Mouse (Mus musculus) stomach, embryonic 16.5 days (tissue): ENCODE measurements around the gene Nudt13. TPM values are rescaled to one million over a fixed set of nuclear protein-coding genes. Genes with fewer than 3 reads are reported as not detected.

Source experiments
- ATAC-seq: fragments of 200-750 bp; cut with Nextera tagmentation; 2 replicates; pipeline ENCODE4 v1.8.0; 2017; ENCODE audit warnings: moderate number of reproducible peaks, moderate TSS enrichment; ENCODE audit not compliant: insufficient read depth, low FRiP score
- H3K27ac ChIP-seq: fragments of 300-500 bp; sonication (generic); 2 replicates; pipeline ENCODE4 v1.5.1; 2014; ENCODE audit warnings: low read length
- H3K27me3 ChIP-seq: fragments of 300-500 bp; sonication (generic); 2 replicates; pipeline ENCODE4 v1.6.1; 2014; ENCODE audit warnings: low read length, control low read depth, mixed read lengths; ENCODE audit not compliant: control insufficient read depth, insufficient read depth
- H3K36me3 ChIP-seq: fragments of 300-500 bp; sonication (generic); 2 replicates; pipeline ENCODE4 v1.6.1; 2014; ENCODE audit warnings: low read length; ENCODE audit not compliant: control insufficient read depth, insufficient read depth
- H3K4me1 ChIP-seq: fragments of 300-500 bp; sonication (generic); 2 replicates; pipeline ENCODE4 v1.6.1; 2014; ENCODE audit warnings: low read length, control low read depth, mixed read lengths; ENCODE audit not compliant: control insufficient read depth, insufficient read depth
- H3K4me2 ChIP-seq: fragments of 300-500 bp; sonication (generic); 2 replicates; pipeline ENCODE4 v1.6.1; 2014; ENCODE audit warnings: low read depth, low read length, mixed read lengths
- H3K4me3 ChIP-seq: fragments of 300-500 bp; sonication (generic); replicated peaks from 2 replicates; pipeline ENCODE4 v1.5.1; 2014; ENCODE audit warnings: mild to moderate bottlenecking, low read length
- H3K9ac ChIP-seq: fragments of 300-500 bp; sonication (generic); 2 replicates; pipeline ENCODE4 v1.6.1; 2014; ENCODE audit warnings: low read length
- H3K9me3 ChIP-seq: fragments of 300-500 bp; sonication (generic); replicated peaks from 2 replicates; pipeline ENCODE4 v1.6.1; 2016; ENCODE audit warnings: low read length, control low read depth; ENCODE audit not compliant: control insufficient read depth
- WGBS: fragments of 180-500 bp; shearing (Covaris S2); extraction: QIAGEN DNeasy Blood & Tissue Kit; methylation state at CpG from one replicate; pipeline ENCODE4 v1.1.7; 2014; 5-methylcytosine and 5-hydroxymethylcytosine counted together
- polyA plus RNA-seq: library from polyadenylated mRNA; unstranded; fragments of >200 nt; fragmentation: Nextera tagmentation; extraction: Ambion mirVana; gene quantifications from 2 replicates; pipeline ENCODE4 v1.2.1, GENCODE M21; 2015

Gene Nudt13
- polyA plus RNA-seq, 1 experiment from 2014 or later: 14.9 TPM

DNA sequence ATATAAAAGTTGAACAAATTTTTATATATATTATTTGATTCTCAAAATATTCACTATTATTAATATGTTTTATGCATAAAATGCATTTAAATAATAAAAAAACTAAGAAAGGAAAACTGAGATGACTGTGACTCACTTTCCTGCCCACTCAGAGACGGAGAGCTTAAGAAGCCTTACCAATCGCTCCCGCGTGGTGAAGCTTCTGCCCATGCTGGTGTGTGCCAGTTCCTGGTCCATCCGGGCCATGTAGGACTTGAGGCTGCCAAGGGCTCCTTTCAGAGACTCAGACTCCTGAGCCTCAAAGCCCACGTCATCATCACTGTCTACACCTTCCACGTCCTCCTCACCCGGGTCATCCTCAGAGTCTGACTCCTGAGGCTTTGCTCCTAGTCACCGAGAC, 29.7 kb downstream of the Nudt13 start:
- Histone ChIP-seq H3K4me1 (no peaks in the 10 kb centered on the region), H3K4me3 (no peak overlapping the region), H3K27me3 (no peaks in the 10 kb centered on the region), H3K4me2 (no peak overlapping the region), H3K27ac (no peak overlapping the region), H3K36me3 (peaks cover 27% of the 10 kb centered on the region), H3K9ac (no peak overlapping the region), H3K9me3 (no peaks in the 10 kb centered on the region)
- WGBS: 92% methylated on average over 9 of the region's 9 CpGs
- ATAC-seq: no peak

- no peak for ATAC-seq
- no peaks in the 10 kb centered on the region for H3K27me3 ChIP-seq
- H3K9me3 ChIP-seq: no peaks in the 10 kb centered on the region
- peaks cover 23% of the 10 kb centered on the region for H3K36me3 ChIP-seq
- H3K4me3 ChIP-seq: no peak overlapping the region
- WGBS: 56% methylated on average over 9 of the region's 9 CpGs
- H3K4me1 ChIP-seq: no peaks in the 10 kb centered on the region
- no peak overlapping the region for H3K27ac ChIP-seq
- H3K9ac ChIP-seq: no peak overlapping the region
- H3K4me2 ChIP-seq: no peak overlapping the region
Measured at GRCm38 (mm10) chr14:20328474-20328873, 34.0 kb downstream of the Nudt13 start.

DNA sequence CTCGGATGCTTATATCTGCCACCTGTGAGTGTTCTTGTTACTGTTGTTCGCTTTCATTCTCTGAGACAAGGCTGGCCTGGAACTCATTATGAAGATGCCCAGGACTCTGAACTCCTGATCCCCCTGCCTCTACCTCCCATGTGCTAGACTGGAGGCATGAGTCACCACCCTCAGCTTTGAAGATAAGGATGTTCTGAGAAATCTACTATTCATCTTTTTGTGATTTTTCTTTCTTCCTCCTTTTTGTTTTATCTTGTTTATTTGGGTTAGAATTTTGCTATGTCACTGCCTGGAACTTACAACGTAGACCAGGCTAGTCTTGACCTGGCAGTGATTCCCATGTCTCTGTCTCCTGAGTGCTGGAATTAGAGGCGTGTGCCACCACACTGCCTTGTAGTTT, 36.8 kb downstream of the Nudt13 start:
- Histone ChIP-seq H3K4me2 (no peak overlapping the region), H3K36me3 (peaks cover 16% of the 10 kb centered on the region; the same call in 1 of the 2 replicates), H3K4me3 (no peak overlapping the region), H3K4me1 (no peaks in the 10 kb centered on the region), H3K27ac (no peak overlapping the region), H3K27me3 (no peaks in the 10 kb centered on the region), H3K9ac (no peak overlapping the region), H3K9me3 (no peaks in the 10 kb centered on the region)
- WGBS: 89% methylated on average over 4 of the region's 4 CpGs
- ATAC-seq: no peak

DNA sequence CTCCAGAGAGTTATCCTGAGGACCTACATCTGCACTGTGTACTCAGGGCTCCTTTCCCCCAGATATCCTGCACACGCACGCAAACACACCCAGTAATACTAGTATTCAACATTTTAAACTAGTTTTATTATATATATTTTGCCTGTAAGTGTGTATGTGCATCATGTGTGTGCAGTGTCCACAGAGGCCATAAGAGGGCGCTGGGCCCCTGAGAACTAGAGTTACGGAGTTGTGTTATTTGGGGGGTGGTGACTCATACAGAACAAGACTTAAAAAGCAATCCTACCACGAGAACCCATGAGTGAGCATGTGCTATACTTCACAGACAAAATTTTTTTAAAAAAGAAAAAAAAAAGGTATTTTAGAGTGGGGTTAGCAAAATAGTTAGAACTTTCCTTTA, 44.9 kb downstream of the Nudt13 start:
- no peak overlapping the region for H3K27ac ChIP-seq
- H3K4me3 ChIP-seq: no peak overlapping the region
- no peaks in the 10 kb centered on the region for H3K4me1 ChIP-seq
- ATAC-seq: no peak
- H3K36me3 ChIP-seq: peaks cover 10% of the 10 kb centered on the region
- no peaks in the 10 kb centered on the region for H3K9me3 ChIP-seq
- no peaks in the 10 kb centered on the region for H3K27me3 ChIP-seq
- H3K9ac ChIP-seq: no peak overlapping the region
- 93% methylated on average over 5 of the region's 5 CpGs for WGBS
- no peak overlapping the region for H3K4me2 ChIP-seq

GRCm38 (mm10) chr14:20340149-20340548, 45.7 kb downstream of the Nudt13 start:
- no peak for ATAC-seq

GRCm38 (mm10) chr14:20340866-20341265, 46.4 kb downstream of the Nudt13 start:
- Histone ChIP-seq H3K9me3 (no peaks in the 10 kb centered on the region), H3K27ac (no peak overlapping the region), H3K4me2 (no peak overlapping the region), H3K4me3 (no peak overlapping the region), H3K27me3 (no peaks in the 10 kb centered on the region), H3K4me1 (no peaks in the 10 kb centered on the region), H3K9ac (no peak overlapping the region), H3K36me3 (peaks cover 10% of the 10 kb centered on the region)
- no peak for ATAC-seq
- 68% methylated on average over 7 of the region's 7 CpGs for WGBS

More at GRCm38 (mm10) chr14:20340149-20340548, 45.7 kb downstream of the Nudt13 start:
- 86% methylated on average over 8 of the region's 8 CpGs for WGBS
- no peaks in the 10 kb centered on the region for H3K27me3 ChIP-seq
- peaks cover 10% of the 10 kb centered on the region for H3K36me3 ChIP-seq
- no peaks in the 10 kb centered on the region for H3K4me1 ChIP-seq
- no peak overlapping the region for H3K4me2 ChIP-seq
- H3K4me3 ChIP-seq: no peak overlapping the region
- no peaks in the 10 kb centered on the region for H3K9me3 ChIP-seq
- H3K9ac ChIP-seq: no peak overlapping the region
- H3K27ac ChIP-seq: no peak overlapping the region

- H3K9ac ChIP-seq: no peak overlapping the region
- H3K27me3 ChIP-seq: no peaks in the 10 kb centered on the region
- H3K9me3 ChIP-seq: no peaks in the 10 kb centered on the region
- 77% methylated on average over 9 of the region's 9 CpGs for whole genome bisulfite sequencing
- no peaks in the 10 kb centered on the region for H3K36me3 ChIP-seq
- H3K4me3 ChIP-seq: no peak overlapping the region
- H3K27ac ChIP-seq: no peak overlapping the region
- H3K4me2 ChIP-seq: 0 out of 2 replicates have a peak overlapping the region, but pooled peaks have one; percentile 79
- no peak for ATAC-seq
- peaks cover 17% of the 10 kb centered on the region for H3K4me1 ChIP-seq
Measured at GRCm38 (mm10) chr14:20345885-20346284, 51.4 kb downstream of the Nudt13 start.

DNA sequence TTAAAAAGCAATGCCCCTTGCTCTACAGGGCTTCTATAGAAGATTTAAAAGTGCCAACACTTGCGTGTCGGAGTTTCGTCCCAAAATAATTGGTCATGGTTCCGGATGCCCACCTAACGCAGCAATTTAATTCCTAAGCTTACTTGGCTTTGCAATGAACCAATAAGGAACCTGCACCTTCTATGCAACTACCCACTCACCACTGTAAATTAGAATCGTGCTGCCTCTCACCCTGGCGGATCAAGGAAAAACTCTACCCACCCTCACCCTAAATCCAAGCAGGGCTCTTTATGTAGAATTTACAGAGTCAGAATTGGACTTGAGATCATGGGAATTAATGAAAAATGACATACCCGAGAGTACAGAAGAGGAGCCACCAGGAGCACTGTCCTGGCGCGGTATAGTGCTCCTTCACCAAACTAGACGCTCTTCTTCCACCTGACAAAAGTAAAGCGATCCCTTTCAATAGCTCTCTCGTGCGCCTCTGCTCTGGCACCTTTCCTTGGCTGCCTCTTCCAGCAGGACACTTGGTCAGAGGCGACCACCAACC, 53.0 kb downstream of the Nudt13 start:
- Histone ChIP-seq H3K36me3 (no peaks in the 10 kb centered on the region), H3K9ac (peak overlapping the region; percentile 97), H3K4me2 (peak overlapping the region; percentile 79), H3K27me3 (no peaks in the 10 kb centered on the region), H3K4me1 (peaks cover 17% of the 10 kb centered on the region), H3K27ac (peak overlapping the region; percentile 86), H3K4me3 (peak overlapping the region; percentile 67), H3K9me3 (no peaks in the 10 kb centered on the region)
- 4% methylated on average over 15 of the region's 15 CpGs for WGBS
- ATAC-seq: peak; percentile 50; the same call in 1 of the 2 replicates

- H3K27me3 ChIP-seq: no peaks in the 10 kb centered on the region
- no peaks in the 10 kb centered on the region for H3K9me3 ChIP-seq
- WGBS: under 1% methylated on average over 42 of the region's 42 CpGs
- H3K4me2 ChIP-seq: peak within 1 kb of the TSS; percentile 91
- no peaks in the 10 kb centered on the region for H3K36me3 ChIP-seq
- peak; percentile 97 for ATAC-seq
- peak within 1 kb of the TSS; percentile 97 for H3K9ac ChIP-seq
- H3K4me1 ChIP-seq: peaks cover 17% of the 10 kb centered on the region
- H3K4me3 ChIP-seq: peak within 1 kb of the TSS; percentile 67
- H3K27ac ChIP-seq: peak within 1 kb of the TSS; percentile 94
Measured at GRCm38 (mm10) chr14:20347991-20348541, 53.6 kb downstream of the Nudt13 start, which contains the start of the genes Ecd and Fam149b. Gene Ecd (minus strand): TSS chr14:20348121. Gene Fam149b (plus strand): TSS chr14:20348162.
